Mouse (Mus musculus): Measurements from ENCODE around the gene Gsg1l2.

The Gsg1l2 gene

DNA sequence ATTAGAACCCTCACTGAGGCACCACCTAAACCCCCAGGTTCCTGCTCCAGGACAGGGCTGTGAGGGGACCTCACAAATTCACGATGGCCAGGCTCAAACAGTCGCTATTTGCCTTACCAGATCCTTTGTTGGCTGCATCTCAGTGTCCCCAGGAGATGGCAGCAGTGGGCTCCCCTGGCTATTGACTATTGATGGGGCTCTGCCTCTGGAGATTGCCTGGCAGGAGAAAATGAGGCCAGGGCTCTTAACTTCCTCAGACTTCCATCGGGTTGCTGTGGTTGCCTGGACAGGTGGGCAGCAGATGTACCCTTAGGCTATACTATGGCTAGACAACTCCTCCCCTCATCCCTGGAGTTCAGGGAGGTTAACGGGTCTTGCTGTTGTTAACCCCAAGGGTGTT is 45.8 kb downstream of the Gsg1l2 start:
- DNase-seq (ENCODE audit: low spot score) = no peak

DNA sequence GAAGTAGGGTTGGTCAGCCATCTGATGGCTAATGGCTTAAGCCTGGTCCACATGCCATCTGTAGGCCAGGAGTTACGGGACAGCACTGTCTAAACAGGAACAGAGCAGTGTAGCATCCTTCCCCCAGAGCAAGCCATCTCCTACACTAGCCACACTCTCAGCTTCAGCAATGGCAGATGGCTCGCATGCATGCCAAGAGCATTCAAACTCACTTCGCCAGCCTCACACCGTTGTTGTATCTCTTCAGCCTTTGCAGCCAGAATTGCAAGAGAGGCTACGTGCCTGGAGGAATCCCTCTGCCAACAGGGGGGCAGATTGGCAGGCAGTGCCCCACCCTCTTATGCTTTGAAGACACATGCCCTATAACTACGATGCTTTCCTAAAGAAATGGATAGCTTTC is 47.2 kb downstream of the Gsg1l2 start:
- no peak for DNase-seq (ENCODE audit: low spot score)

DNA sequence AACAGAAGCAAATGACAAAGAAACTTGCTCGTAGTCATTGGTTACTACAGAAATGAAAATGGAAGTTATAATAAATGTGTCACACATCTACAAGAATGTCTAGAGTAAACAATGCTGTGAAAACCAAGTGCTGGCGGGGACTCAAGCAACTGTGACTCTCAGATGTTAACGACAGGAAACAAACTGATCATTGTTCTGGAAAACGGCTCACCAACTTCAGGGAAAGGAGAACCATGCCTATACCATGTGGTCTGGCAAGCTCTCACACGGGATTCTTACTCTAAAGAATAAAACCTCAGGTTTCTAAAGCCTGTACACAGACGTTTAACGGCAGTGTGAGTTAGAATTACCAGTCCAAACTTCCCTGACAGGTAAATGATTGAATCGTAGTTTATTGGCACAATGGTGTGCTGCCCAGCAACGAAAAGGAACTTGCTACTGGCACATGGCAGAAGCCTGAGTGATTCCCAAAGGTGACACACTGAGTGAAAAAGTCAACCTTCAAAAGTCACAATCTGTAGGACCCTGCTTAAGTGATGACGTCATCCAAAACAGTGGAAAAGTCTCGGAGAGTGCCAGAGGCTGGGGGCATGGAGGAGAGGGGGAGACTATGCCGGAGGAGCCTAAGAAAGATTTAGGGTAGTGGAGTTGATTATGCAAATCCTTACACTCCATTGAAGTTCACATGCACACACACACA is 54.1 kb downstream of the Gsg1l2 start:
- DNase-seq (ENCODE audit: low spot score) = no peak

DNA sequence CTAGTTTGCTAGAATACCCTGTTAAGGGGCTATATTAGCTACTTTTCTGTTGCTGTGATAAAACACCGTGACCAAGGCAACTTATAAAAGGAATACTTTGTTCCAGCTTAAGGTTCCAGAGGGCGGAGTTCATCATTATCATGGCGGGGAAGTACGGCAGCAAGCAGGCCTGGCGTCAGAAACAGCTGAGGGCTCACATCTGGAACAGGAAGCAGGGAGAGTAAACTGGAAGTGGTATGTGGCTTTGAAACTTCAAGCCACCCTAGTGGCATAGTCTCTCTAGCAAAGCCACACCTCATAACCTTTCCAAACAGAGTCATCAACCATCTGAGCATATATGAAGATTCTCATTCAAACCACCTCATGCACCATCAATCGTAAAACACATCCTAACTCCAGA is 55.1 kb downstream of the Gsg1l2 start:
- no peak for DNase-seq (ENCODE audit: low spot score)

DNA sequence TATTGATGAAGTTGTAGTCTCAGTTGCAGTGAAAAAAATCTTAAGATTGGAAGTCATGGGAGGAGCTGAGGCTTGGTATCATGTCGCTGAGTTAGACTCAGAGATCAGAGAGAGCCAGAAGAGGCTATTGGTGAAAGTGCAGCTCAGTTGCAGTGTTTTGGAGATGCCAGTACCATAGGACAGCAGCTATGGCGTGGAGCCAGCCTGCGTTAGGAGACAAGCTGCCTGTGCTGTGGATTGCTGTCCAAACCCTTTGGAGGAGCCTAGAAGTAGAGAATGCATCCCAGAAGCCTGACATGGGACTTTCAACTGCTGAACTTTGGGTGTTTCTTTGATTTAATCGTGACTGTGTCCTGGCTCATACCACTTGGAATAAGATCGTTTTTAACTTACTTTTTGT is 57.4 kb downstream of the Gsg1l2 start:
- DNase-seq (ENCODE audit: low spot score) = no peak

DNA sequence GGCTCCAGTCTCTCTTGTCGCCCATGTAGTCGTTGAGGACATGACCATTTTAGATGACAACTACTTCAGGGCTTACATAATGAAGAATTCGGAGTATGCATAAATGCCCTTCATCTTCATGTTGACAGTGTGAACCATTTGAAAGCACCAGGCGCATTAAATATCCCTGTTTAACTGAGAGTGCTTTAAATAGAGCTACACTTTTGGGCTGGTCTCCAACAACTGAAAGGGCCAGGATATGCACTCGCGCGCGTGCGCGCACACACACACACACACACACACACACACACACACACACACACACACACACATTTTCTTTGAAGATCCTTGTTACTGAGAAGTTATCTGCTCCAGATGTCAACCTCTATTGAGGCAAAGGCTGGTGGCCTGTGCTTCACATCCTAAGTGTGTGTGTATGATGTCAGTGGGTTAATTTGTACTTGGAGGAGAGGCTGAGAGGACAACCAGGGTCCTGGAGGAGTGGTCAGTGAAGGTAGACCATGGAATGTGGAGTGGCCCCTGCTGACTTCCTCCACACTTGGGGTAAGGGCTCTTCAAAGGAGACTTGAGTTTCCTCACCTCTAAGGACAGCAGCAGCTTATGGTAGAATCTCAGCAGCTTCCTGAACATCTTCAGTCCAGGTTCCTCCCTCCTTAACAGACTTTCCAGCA is 61.1 kb downstream of the Gsg1l2 start:
- no peak for DNase-seq (ENCODE audit: low spot score)

All from left cerebral cortex, adult 11 months (tissue).